Mouse (Mus musculus): ENCODE results near the gene Iars. TPM values are rescaled to one million over a fixed set of nuclear protein-coding genes. Genes with fewer than 3 reads are reported as not detected.
"Not testable (repeated sequence)": the region's sequence is repeated elsewhere in the genome, so short reads cannot be mapped to it uniquely, and the experiment has no call there.

Gene Iars
- polyA plus RNA-seq, 2 experiments, result 61.8 to 68.3 TPM

GRCm38 (mm10) chr13:49760675-49761074, 78.8 kb downstream of the Iars start:
- H3K36me3 ChIP-seq (ENCODE audit: control insufficient read depth, insufficient read depth, low read length), result no peaks in the 10 kb centered on the region
- DNase-seq (ENCODE audit: low spot score) (no peak), ATAC-seq (ENCODE audit: low FRiP score, low read depth) (no peak)
- no peak for TF ChIP-seq POLR2A (IDR thresholded peaks at IDR 0.05; ENCODE audit: borderline replicate concordance, extremely low read depth, insufficient read depth, insufficient read length)
- H3K4me2 ChIP-seq (replicated peaks; ENCODE audit: low read depth, low read length, severe bottlenecking), result no peak overlapping the region
- no peak overlapping the region for H3K9ac ChIP-seq (ENCODE audit: low read depth, low read length, severe bottlenecking)
- H3K27me3 ChIP-seq (ENCODE audit: control insufficient read depth, insufficient read depth, low read length), result no peaks in the 10 kb centered on the region
- H3K9me3 ChIP-seq (ENCODE audit: control insufficient read depth, low read length), result no peaks in the 10 kb centered on the region
- H3K4me1 ChIP-seq (ENCODE audit: control insufficient read depth, insufficient read depth, low read length), result no peaks in the 10 kb centered on the region
- no peak overlapping the region for H3K4me3 ChIP-seq (replicated peaks; ENCODE audit: low read length)
- WGBS, result 53% methylated on average over 1 of the region's 1 CpGs
- H3K27ac ChIP-seq (replicated peaks; ENCODE audit: low read depth, low read length), result no peak overlapping the region

GRCm38 (mm10) chr13:49762208-49762607, 80.3 kb downstream of the Iars start:
- H3K9me3 ChIP-seq (ENCODE audit: control insufficient read depth, low read length), result no peaks in the 10 kb centered on the region
- WGBS, result 91% methylated on average over 14 of the region's 14 CpGs
- no peak overlapping the region for H3K4me2 ChIP-seq (replicated peaks; ENCODE audit: low read depth, low read length, severe bottlenecking)
- no peak overlapping the region for H3K9ac ChIP-seq (ENCODE audit: low read depth, low read length, severe bottlenecking)
- no peak for TF ChIP-seq POLR2A (IDR thresholded peaks at IDR 0.05; ENCODE audit: borderline replicate concordance, extremely low read depth, insufficient read depth, insufficient read length)
- DNase-seq (ENCODE audit: low spot score) (no peak), ATAC-seq (ENCODE audit: low FRiP score, low read depth) (no peak)
- H3K4me3 ChIP-seq (replicated peaks; ENCODE audit: low read length), result no peak overlapping the region
- no peak overlapping the region for H3K27ac ChIP-seq (replicated peaks; ENCODE audit: low read depth, low read length)
- H3K27me3 ChIP-seq (ENCODE audit: control insufficient read depth, insufficient read depth, low read length), result no peaks in the 10 kb centered on the region
- H3K4me1 ChIP-seq (ENCODE audit: control insufficient read depth, insufficient read depth, low read length), result no peaks in the 10 kb centered on the region
- no peaks in the 10 kb centered on the region for H3K36me3 ChIP-seq (ENCODE audit: control insufficient read depth, insufficient read depth, low read length)

GRCm38 (mm10) chr13:49765306-49765705, 83.4 kb downstream of the Iars start:
- no peaks in the 10 kb centered on the region for H3K4me1 ChIP-seq (ENCODE audit: control insufficient read depth, insufficient read depth, low read length)
- TF ChIP-seq POLR2A (IDR thresholded peaks at IDR 0.05; ENCODE audit: borderline replicate concordance, extremely low read depth, insufficient read depth, insufficient read length), result no peak
- ATAC-seq (ENCODE audit: low FRiP score, low read depth) (no peak), DNase-seq (ENCODE audit: low spot score) (no peak)
- H3K27ac ChIP-seq (replicated peaks; ENCODE audit: low read depth, low read length), result no peak overlapping the region
- H3K4me3 ChIP-seq (replicated peaks; ENCODE audit: low read length), result no peak overlapping the region
- no peak overlapping the region for H3K4me2 ChIP-seq (replicated peaks; ENCODE audit: low read depth, low read length, severe bottlenecking)
- WGBS, result 91% methylated on average over 8 of the region's 8 CpGs
- H3K36me3 ChIP-seq (ENCODE audit: control insufficient read depth, insufficient read depth, low read length), result no peaks in the 10 kb centered on the region
- H3K9me3 ChIP-seq (ENCODE audit: control insufficient read depth, low read length), result no peaks in the 10 kb centered on the region
- H3K9ac ChIP-seq (ENCODE audit: low read depth, low read length, severe bottlenecking), result no peak overlapping the region
- H3K27me3 ChIP-seq (ENCODE audit: control insufficient read depth, insufficient read depth, low read length), result no peaks in the 10 kb centered on the region

- Histone ChIP-seq H3K36me3 (ENCODE audit: control insufficient read depth, insufficient read depth, low read length) (no peaks in the 10 kb centered on the region), H3K9me3 (ENCODE audit: control insufficient read depth, low read length) (no peaks in the 10 kb centered on the region), H3K4me1 (ENCODE audit: control insufficient read depth, insufficient read depth, low read length) (no peaks in the 10 kb centered on the region), H3K27ac (replicated peaks; ENCODE audit: low read depth, low read length) (no peak overlapping the region), H3K4me2 (replicated peaks; ENCODE audit: low read depth, low read length, severe bottlenecking) (no peak overlapping the region), H3K27me3 (ENCODE audit: control insufficient read depth, insufficient read depth, low read length) (no peaks in the 10 kb centered on the region), H3K4me3 (replicated peaks; ENCODE audit: low read length) (no peak overlapping the region), H3K9ac (ENCODE audit: low read depth, low read length, severe bottlenecking) (no peak overlapping the region)
- DNase-seq (ENCODE audit: low spot score), result no peak
- TF ChIP-seq POLR2A (IDR thresholded peaks at IDR 0.05; ENCODE audit: borderline replicate concordance, extremely low read depth, insufficient read depth, insufficient read length), result no peak
- 49% methylated on average over 9 of the region's 9 CpGs for WGBS
- ATAC-seq (ENCODE audit: low FRiP score, low read depth), result no peak
These were observed 84.4 kb downstream of the Iars start for GRCm38 (mm10) chr13:49766269-49766668.

- ATAC-seq (ENCODE audit: low FRiP score, low read depth), result no peak
These were observed 86.1 kb downstream of the Iars start for GRCm38 (mm10) chr13:49768048-49768447.

GRCm38 (mm10) chr13:49769111-49769510, 87.2 kb downstream of the Iars start:
- Histone ChIP-seq H3K4me1 (ENCODE audit: control insufficient read depth, insufficient read depth, low read length) (no peaks in the 10 kb centered on the region), H3K27ac (replicated peaks; ENCODE audit: low read depth, low read length) (no peak overlapping the region), H3K4me2 (replicated peaks; ENCODE audit: low read depth, low read length, severe bottlenecking) (no peak overlapping the region), H3K9ac (ENCODE audit: low read depth, low read length, severe bottlenecking) (no peak overlapping the region), H3K36me3 (ENCODE audit: control insufficient read depth, insufficient read depth, low read length) (no peaks in the 10 kb centered on the region), H3K27me3 (ENCODE audit: control insufficient read depth, insufficient read depth, low read length) (no peaks in the 10 kb centered on the region), H3K4me3 (replicated peaks; ENCODE audit: low read length) (no peak overlapping the region), H3K9me3 (ENCODE audit: control insufficient read depth, low read length) (no peaks in the 10 kb centered on the region)
- TF ChIP-seq POLR2A (IDR thresholded peaks at IDR 0.05; ENCODE audit: borderline replicate concordance, extremely low read depth, insufficient read depth, insufficient read length), result no peak
- DNase-seq (ENCODE audit: low spot score) (no peak), ATAC-seq (ENCODE audit: low FRiP score, low read depth) (no peak)
- 87% methylated on average over 16 of the region's 16 CpGs for WGBS

More at GRCm38 (mm10) chr13:49768048-49768447, 86.1 kb downstream of the Iars start:
- Histone ChIP-seq H3K4me3 (replicated peaks; ENCODE audit: low read length) (no peak overlapping the region), H3K4me2 (replicated peaks; ENCODE audit: low read depth, low read length, severe bottlenecking) (no peak overlapping the region), H3K36me3 (ENCODE audit: control insufficient read depth, insufficient read depth, low read length) (no peaks in the 10 kb centered on the region), H3K27me3 (ENCODE audit: control insufficient read depth, insufficient read depth, low read length) (no peaks in the 10 kb centered on the region), H3K27ac (replicated peaks; ENCODE audit: low read depth, low read length) (no peak overlapping the region), H3K4me1 (ENCODE audit: control insufficient read depth, insufficient read depth, low read length) (no peaks in the 10 kb centered on the region), H3K9ac (ENCODE audit: low read depth, low read length, severe bottlenecking) (no peak overlapping the region), H3K9me3 (ENCODE audit: control insufficient read depth, low read length) (no peaks in the 10 kb centered on the region)
- TF ChIP-seq POLR2A (IDR thresholded peaks at IDR 0.05; ENCODE audit: borderline replicate concordance, extremely low read depth, insufficient read depth, insufficient read length), result no peak
- WGBS, result 77% methylated on average over 2 of the region's 2 CpGs
- DNase-seq (ENCODE audit: low spot score), result no peak

- H3K9me3 ChIP-seq (ENCODE audit: control insufficient read depth, low read length); H3K36me3 ChIP-seq (ENCODE audit: control insufficient read depth, insufficient read depth, low read length); H3K9ac ChIP-seq (ENCODE audit: low read depth, low read length, severe bottlenecking); ATAC-seq (ENCODE audit: low FRiP score, low read depth); H3K4me3 ChIP-seq (replicated peaks; ENCODE audit: low read length); H3K4me2 ChIP-seq (replicated peaks; ENCODE audit: low read depth, low read length, severe bottlenecking); DNase-seq (ENCODE audit: low spot score); H3K27ac ChIP-seq (replicated peaks; ENCODE audit: low read depth, low read length); H3K27me3 ChIP-seq (ENCODE audit: control insufficient read depth, insufficient read depth, low read length); H3K4me1 ChIP-seq (ENCODE audit: control insufficient read depth, insufficient read depth, low read length): not testable (repeated sequence)
These were observed 89.6 kb downstream of the Iars start for GRCm38 (mm10) chr13:49771536-49771935.

All from limb, embryonic 14.5 days (tissue).